ENCODE assay signal across 9 mouse cellular contexts in the genomic region with DNA sequence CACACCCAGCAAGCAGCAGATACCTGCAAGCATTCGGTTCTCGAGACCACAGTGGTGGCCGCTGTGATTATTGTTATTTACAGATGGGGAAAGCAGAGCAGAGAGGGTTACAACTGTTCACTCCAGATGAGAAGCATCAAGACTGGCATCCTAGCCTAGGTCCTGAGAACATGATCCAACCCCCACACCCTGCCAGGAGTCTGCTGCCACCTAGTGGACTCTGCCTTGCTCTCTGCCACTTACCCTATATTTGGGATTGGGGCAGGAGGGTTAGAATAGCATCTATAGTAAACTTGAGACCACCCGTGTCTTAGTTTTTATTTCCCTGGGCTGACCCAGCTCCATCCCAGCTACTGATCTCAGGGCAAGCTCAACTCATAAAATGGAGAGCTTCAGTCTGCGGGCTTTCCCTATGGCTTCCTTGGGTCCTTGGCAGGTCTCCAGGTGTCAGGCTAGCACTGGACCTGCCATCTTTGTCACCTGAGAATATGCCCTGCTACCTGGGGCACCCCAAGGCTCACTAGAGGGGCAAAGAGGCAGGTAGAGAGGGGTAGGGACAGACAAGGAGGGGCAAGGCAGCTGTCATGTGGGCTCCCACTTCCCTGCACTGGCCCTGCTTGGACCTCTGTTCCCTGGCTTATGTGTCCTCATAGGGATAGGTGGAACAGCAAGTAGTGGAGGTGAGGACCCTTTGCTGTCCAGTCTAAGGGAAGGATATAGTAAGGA. TPM values are rescaled to one million over a fixed set of nuclear protein-coding genes. Genes with fewer than 3 reads are reported as not detected.
DNase-seq lines count a peak whose midpoint lies in the region; ATAC-seq lines count a peak whose summit lies in the region.
"Had no signal": no experiment of that assay in that cellular context is flagged by ENCODE, and none has a peak within 500 bp of the region (broad histone marks: within the 10 kb centered on the region; RNA-seq: fewer than 3 reads in every experiment).

No protein-coding gene starts in this region.

- H3K4me1 ChIP-seq in intestine, embryonic 14.5 days (replicated peaks; ENCODE audit: control insufficient read depth, insufficient read depth, low read length), result 0 out of 2 replicates have a peak, but pooled peaks cover 3% of the 10 kb centered on the region
- peaks cover 5% of the 10 kb centered on the region for H3K4me1 ChIP-seq in intestine, embryonic 16.5 days (ENCODE audit: control insufficient read depth, insufficient read depth, low read length)

- peaks cover 12% of the 10 kb centered on the region; the same call in 1 of the 2 replicates for H3K27me3 ChIP-seq in intestine, embryonic 14.5 days (replicated peaks; ENCODE audit: control insufficient read depth, insufficient read depth, low read length)
- peaks cover 6% of the 10 kb centered on the region; the same call in 1 of the 2 replicates for H3K27me3 ChIP-seq in intestine, embryonic 16.5 days (replicated peaks; ENCODE audit: control insufficient read depth, insufficient read depth, low read length)

- ATAC-seq in intestine, embryonic 14.5 days (replicated peaks; ENCODE audit: low FRiP score, low TSS enrichment, low read depth), result no peak
- ATAC-seq in intestine, embryonic 16.5 days, result no peak
- ATAC-seq in inflammation-experienced regulatory T-cells, adult 6 months, result no peak

- no peaks in the 10 kb centered on the region for H3K36me3 ChIP-seq in intestine, embryonic 14.5 days (ENCODE audit: control insufficient read depth, insufficient read depth, low read length)
- H3K36me3 ChIP-seq in intestine, embryonic 16.5 days (ENCODE audit: control insufficient read depth, insufficient read depth, low read length), result no peaks in the 10 kb centered on the region
- H3K36me3 ChIP-seq: midbrain, embryonic 12.5 days had no signal

- DNase-seq in intestine, embryonic 14.5 days (ENCODE audit: low spot score), result peak; percentile 79
- peak; percentile 72 for DNase-seq in CD4-positive helper T cell, adult 2 months (ENCODE audit: low read depth, low spot score)
- DNase-seq in WW6 (ENCODE audit: low read depth, low spot score), result peak; percentile 16
- peak; percentile 83 for DNase-seq in embryo, embryonic 10.5 days (ENCODE audit: low spot score)
- DNase-seq in layer of hippocampus, adult 9-10 months (ENCODE audit: low spot score), result peak; percentile 54
- peak; percentile 36 to 56 for DNase-seq in natural killer cell, adult 2 months (ENCODE audit: low spot score in 2 of 2)

- no peak overlapping the region for H3K27ac ChIP-seq in intestine, embryonic 14.5 days (ENCODE audit: low read depth)
- H3K27ac ChIP-seq in intestine, embryonic 16.5 days (ENCODE audit: low read length), result no peak overlapping the region
- H3K27ac ChIP-seq: midbrain, embryonic 12.5 days had no signal

- no peak overlapping the region for H3K4me3 ChIP-seq in intestine, embryonic 14.5 days (ENCODE audit: low read depth, low read length)
- H3K4me3 ChIP-seq in intestine, embryonic 16.5 days (ENCODE audit: low read length), result no peak overlapping the region
- H3K4me3 ChIP-seq: midbrain, embryonic 12.5 days had no signal

- WGBS in intestine, embryonic 14.5 days, result 43% methylated on average over 5 of the region's 5 CpGs
- WGBS in intestine, embryonic 16.5 days, result 34% methylated on average over 5 of the region's 5 CpGs

- H3K9ac ChIP-seq in intestine, embryonic 14.5 days (ENCODE audit: low read length), result no peak overlapping the region
- no peak overlapping the region for H3K9ac ChIP-seq in intestine, embryonic 16.5 days (ENCODE audit: low read depth, low read length)
- H3K9ac ChIP-seq: midbrain, embryonic 12.5 days had no signal

- no peak overlapping the region for H3K4me2 ChIP-seq in intestine, embryonic 14.5 days (ENCODE audit: low read length)
- H3K4me2 ChIP-seq in intestine, embryonic 16.5 days (ENCODE audit: low read depth, low read length), result no peak overlapping the region
- H3K4me2 ChIP-seq: midbrain, embryonic 12.5 days had no signal

- H3K9me3 ChIP-seq in intestine, embryonic 14.5 days (ENCODE audit: control insufficient read depth, low read length), result no peaks in the 10 kb centered on the region
- no peaks in the 10 kb centered on the region for H3K9me3 ChIP-seq in intestine, embryonic 16.5 days (ENCODE audit: control insufficient read depth, low read length)
- H3K9me3 ChIP-seq: midbrain, embryonic 12.5 days had no signal

RNA-seq across cellular contexts. Expression of gene Osbpl5, which starts 2.6 kb away (rescaled TPM):
- polyA plus RNA-seq in intestine, embryonic 14.5 days (2014; fragmentation: Nextera tagmentation; extraction: Ambion mirVana), result 34.9 and 39.7 TPM in 2 replicates
- 26.4 and 29.0 TPM in 2 replicates for polyA plus RNA-seq in intestine, embryonic 16.5 days (2015; fragmentation: Nextera tagmentation; extraction: Ambion mirVana)
- 10 to 100 TPM; 19.0 to 34.0 (median 31.8) TPM for polyA plus RNA-seq in inflammation-experienced regulatory T-cells, adult 6 months (2017; shearing (Covaris generic))

RNA-seq across cellular contexts. Expression of gene Mrgprg, which starts 12.6 kb away (rescaled TPM):
- not detected in 2 replicates for polyA plus RNA-seq in intestine, embryonic 14.5 days (2014; fragmentation: Nextera tagmentation; extraction: Ambion mirVana)
- polyA plus RNA-seq in intestine, embryonic 16.5 days (2015; fragmentation: Nextera tagmentation; extraction: Ambion mirVana), result not detected in 2 replicates
- not detected for polyA plus RNA-seq in inflammation-experienced regulatory T-cells, adult 6 months (2017; shearing (Covaris generic))
- polyA plus RNA-seq: midbrain, embryonic 12.5 days had no signal

RNA-seq across cellular contexts. Expression of gene Mrgpre, which starts 30.1 kb away (rescaled TPM):
- polyA plus RNA-seq in intestine, embryonic 14.5 days (2014; fragmentation: Nextera tagmentation; extraction: Ambion mirVana), result 2.3 and 2.4 TPM in 2 replicates
- 1.4 and 1.5 TPM in 2 replicates for polyA plus RNA-seq in intestine, embryonic 16.5 days (2015; fragmentation: Nextera tagmentation; extraction: Ambion mirVana)
- 1 to 10 TPM; 3.9 to 6.4 (median 4.2) TPM for polyA plus RNA-seq in inflammation-experienced regulatory T-cells, adult 6 months (2017; shearing (Covaris generic))

Comparison
In these comparisons a context has a peak if more than half of its experiments do, and no peak if none do; other contexts are left out.
1. DNase-seq: peak in every context shown above with its lines; median percentile 83 in embryo, embryonic 10.5 days; 79 in intestine, embryonic 14.5 days; 72 in CD4-positive helper T cell, adult 2 months; 54 in layer of hippocampus, adult 9-10 months; 46 in natural killer cell, adult 2 months; 16 in WW6.